Mouse (Mus musculus) layer of hippocampus, postnatal 25 days (tissue): ENCODE data around the gene Nepn. TPM values are rescaled to one million over a fixed set of nuclear protein-coding genes. Genes with fewer than 3 reads are reported as not detected.

ENCODE experiments used
- DNase-seq, 2 experiments: peaks; one replicate each; pipeline ENCODE4 v3.0.0; 2022; ENCODE audit warnings: mixed read lengths in 2 of 2, low spot score in 1 of 2; ENCODE audit errors: extremely low spot score in 1 of 2
- total RNA-seq, 2 experiments: library from RNA; stranded (reverse); gene quantifications; 2 replicates each; pipeline ENCODE4 v1.2.3; 2021

The Nepn gene
- total RNA-seq, 2 experiments from 2014 or later = not detected

DNA sequence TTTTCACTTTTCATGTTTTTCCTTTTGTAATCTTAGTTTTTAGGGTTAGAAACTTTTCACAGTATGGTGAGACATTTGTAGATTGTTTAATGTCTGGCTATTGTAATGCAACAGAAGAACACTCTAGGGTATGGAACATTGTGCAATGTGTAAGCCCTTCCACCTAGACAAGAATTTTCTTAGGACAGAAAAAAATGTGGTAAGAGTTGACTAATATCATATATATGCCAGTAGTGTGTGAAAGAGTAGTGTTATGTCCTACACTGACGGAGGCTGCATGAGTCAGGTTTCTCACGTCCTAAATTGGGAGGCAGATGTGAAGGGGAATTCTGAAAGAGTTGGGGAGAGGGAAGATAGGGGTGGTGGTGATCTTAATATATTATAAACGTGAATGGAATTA lies 10.9 kb downstream of the Nepn start:
- no peak for DNase-seq

DNA sequence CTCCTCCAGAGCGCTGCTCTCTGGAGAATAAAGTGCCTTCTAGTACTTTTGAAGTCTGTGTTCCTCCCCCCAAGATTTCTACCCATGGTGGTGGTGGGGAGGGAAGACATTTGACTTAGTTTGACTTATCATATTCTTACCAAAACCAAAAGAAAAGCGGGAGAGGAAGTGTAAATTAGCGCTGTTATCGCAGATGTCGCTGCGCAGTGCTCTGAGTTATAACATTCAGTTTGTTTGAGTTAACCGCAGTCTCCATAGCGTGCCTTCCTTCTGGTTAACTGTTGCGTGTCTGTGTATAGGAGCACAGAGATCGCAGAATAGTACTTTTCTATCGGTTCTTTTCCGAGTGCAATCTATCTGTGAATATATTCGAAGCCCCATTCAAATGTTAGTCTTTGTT lies 16.4 kb downstream of the Nepn start:
- no peak for DNase-seq

DNA sequence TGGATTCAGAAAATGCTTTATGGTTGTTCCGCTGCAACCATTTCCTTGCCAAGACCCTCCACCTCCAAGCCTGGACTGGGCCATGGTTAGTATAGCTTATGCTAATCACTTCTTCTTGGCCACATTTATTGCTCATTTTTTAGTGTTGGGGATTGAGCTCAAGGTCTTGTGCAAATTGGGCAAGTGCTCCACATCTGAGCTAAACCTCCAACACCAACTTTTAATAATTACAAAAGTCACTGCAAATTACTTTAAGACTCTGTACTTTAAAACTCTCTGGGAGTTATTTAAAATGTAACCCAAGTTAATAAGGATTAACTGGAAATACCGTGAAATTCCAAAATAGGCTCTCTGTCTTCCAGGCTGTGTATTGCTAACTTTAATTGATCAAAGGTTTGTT lies 18.8 kb downstream of the Nepn start:
- DNase-seq = no peak

DNA sequence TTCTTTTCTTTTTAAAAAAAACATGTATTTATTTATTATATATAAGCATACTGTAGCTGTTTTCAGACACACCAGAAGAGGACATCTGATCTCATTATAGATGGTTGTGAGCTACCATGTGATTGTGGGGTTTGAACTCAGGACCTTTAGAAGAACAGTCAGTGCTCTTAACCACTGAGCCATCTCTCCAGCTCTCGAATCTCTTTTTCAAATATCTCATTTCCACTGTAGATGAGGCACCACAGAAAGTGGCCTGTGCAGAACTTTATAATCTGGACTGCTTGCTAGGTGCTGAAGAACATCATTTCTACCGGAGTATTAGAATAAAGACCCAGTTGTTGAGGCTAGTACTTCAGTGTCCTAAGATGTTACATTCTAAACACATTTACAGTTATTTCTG lies 26.2 kb downstream of the Nepn start:
- no peak for DNase-seq

DNA sequence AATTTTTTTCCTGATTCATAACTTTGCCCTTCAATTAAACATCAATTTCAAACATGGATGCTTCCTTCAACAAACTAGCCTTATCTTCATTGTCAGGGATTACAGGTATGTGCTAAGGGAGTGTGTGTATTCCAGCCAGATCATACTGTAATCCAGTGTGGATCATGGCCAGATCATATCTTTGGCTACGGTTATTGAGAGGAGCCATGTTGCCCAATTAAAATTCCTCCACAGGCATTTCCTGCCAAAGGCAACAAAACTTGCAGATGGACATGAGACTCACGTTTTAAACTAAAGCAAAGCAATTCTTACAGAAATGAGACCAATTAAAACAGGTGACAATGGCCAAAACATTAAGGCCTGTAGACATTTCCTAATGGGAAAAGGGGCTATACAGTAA lies 27.7 kb downstream of the Nepn start:
- DNase-seq = no peak

DNA sequence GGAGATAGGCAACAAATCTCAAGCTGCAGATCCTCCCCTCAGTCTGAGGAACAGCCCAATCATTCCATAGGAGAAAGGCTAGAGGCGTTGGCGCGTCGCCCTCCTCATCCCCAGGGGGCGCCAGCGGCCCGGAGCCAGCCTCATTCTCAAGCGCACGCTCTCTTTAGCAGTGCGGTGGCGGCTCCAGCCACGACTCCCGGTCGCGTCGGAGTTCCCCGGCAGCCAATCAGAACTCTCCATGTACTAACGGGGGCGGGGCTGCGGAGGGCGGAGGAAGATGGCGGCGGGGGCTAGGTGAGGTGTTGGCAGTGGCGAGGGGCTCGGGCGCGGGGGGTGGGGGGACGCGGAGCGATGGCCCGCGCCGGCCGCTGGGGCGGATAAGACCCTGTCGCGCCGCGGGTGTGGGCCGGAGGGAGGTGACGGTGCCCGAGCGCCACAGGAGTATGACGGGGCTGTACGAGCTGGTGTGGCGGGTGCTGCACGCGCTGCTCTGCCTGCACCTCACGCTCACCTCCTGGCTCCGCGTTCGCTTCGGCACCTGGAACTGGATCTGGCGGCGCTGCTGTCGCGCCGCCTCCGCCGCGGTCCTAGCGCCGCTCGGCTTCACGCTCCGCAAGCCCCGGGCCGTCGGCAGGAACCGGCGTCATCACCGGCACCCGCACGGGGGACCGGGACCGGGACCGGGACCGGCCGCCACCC lies 28.7 kb downstream of the Nepn start, which contains the start of gene Nus1:
Gene Nus1 (plus strand): TSS at position 249 of the 699 bp plus-strand sequence.
- peak; percentile 95 to 96 for DNase-seq

DNA sequence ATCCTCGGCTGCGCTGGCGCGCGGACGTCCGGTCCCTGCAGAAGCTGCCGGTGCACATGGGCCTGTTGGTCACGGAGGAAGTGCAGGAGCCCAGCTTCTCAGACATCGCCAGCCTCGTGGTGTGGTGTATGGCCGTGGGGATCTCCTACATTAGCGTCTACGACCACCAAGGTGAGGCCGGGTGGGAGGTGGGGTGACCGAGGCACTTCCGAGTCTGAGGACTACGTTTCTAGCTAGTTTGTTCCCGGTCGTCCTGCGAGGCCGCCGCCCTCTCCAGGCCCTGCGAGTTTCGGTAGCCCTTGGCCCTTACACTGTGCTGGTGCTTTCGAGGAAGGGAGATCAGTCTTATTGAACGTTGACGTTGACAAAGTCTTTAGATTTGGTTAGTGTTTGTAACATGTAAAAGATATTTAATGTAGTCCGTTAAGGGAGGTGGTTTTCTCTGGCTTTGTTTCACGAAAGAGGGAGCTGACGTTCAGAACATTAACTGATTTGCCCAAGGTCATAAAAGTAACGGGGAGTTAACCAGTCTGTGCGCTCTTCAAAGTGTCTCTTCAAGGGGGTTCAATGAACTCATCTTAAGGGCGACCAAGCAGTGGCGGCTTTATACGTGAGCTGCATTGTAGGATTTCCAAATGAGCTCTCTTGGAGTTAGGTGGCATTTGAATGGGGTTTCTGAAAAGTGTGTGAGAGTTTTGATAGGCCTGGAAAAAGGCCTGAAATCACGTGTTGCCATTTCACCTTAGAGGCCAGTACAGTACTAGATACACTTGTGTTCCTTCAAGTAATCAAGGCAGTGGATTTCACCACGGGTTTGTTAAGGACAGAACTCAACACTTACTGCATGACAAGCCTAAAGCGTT lies 29.5 kb downstream of the Nepn start:
- no peak for DNase-seq

DNA sequence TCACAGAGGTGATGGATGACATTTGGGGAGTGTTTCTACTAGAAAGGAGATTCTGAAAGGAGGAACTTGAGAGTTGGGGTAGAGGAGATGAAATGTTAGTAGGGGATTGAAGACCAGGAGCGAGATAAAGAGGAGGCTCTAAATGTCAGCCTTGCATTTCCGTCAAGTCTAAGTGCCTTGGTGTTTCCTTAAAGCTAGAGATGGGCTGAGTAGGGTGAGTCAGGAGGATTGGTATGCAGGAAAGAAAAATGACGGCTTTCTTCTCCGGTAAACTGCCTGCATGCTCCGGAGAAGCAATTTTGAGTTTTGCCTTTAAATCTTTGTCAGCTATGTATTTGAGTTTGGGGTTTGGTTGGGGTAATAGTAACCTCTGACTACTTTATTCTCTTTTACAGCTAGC lies 30.2 kb downstream of the Nepn start:
- DNase-seq = no peak

DNA sequence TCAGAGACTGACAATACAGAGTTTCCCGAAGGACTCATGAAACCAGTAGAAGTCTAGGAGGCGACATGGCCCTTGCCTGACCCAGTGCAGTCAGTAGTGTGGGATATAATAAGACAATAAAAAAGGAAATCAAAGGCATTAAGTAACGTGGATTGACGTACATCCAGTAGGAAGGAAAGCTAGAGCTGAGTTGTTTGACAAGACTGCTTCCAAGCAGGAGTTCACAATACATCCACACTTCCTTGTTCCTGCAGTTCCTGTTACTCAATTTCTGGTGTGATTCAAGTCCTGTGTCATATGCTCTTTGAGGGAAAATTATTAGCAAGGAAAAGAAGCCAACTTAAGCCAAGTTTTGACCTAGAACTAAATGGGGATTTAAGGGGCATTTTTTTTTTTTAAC lies 30.6 kb downstream of the Nepn start:
- no peak for DNase-seq

DNA sequence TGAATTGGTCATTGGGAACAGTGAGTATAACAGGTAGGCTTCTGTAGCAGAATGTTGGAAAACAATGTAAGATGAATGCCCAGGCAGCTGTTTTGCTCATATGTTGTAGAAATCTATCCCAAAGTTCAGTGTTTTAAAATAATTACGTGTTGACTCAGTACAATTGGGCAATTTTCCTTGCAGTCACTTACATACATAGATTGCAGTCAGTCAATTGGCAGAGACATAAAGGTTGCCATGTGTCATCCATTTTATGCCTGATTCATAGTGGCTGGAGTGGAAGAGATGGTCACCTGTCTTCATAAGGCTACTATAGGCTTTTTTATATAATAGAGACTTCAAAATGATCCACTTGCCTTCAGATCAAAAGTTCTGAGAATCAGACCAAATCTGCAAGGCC lies 31.8 kb downstream of the Nepn start:
- DNase-seq = no peak

DNA sequence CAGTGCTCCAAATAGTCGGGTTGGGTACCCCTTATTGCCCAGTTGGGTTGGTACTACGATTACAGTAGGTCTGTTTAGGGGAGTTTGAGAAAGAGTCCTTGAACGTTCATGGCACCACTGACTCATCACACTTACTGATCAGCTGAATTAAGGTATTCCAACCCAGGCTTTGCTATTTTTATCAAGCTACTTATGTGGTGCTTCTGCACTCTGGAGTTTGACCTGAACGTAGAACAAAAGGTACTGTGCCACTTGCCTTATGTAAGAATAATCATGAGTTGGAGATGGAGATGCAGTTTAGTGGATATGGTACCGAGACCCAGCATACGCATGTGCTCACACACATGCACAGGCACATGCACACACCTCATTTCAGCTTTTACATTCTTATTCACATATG lies 32.9 kb downstream of the Nepn start:
- no peak for DNase-seq

DNA sequence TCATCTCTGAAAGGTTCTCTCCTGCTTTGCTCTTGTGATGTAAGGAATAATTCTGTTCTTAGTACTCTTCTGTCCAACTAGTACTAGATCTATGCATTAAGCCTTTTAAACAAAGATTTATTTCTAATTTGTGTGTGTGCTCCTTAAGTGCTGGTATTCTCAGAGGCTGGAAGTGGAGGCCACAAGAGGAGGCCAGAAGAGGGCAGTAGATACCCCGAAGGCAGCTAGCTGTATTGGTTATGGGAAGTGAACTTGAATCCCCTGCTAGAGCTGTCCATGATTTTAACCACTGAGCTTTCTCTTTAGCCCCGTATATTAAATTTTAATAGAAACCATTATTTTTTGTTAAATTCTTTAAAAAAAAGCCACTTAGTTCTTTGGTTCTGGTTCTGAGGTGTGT lies 34.3 kb downstream of the Nepn start:
- peak in 1 of 2 experiments; percentile 20 for DNase-seq

DNA sequence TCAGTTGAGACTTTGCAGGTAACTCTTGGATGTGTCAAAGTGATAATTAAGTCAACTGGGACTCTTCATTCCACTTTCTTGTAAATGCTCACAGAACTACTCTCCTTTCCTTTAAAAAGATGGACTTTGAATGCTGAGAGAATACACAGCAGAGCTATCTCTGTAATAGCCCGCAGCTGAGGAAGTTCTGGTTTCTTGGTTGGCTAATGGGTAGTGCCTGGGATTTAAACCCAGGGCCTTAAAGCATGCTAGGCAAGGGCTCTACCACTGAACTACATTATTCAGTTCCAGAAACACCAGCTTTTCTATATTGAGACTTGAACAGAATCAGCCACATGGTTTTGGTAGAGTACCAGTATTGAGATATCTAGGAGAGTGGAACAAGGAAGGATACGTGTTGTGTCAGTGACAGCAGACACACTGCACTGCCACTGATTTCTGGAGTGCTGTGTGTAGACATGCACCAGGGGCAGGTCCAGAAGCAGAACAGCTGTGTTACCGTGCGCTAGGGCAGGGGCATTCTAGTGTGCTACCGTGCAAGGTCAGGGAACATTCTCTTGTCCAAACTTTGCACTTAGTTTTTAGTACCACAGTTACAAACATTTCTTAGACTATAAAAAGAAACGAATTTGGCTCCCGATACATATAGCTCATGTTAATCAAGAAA lies 37.7 kb downstream of the Nepn start:
- DNase-seq = no peak

DNA sequence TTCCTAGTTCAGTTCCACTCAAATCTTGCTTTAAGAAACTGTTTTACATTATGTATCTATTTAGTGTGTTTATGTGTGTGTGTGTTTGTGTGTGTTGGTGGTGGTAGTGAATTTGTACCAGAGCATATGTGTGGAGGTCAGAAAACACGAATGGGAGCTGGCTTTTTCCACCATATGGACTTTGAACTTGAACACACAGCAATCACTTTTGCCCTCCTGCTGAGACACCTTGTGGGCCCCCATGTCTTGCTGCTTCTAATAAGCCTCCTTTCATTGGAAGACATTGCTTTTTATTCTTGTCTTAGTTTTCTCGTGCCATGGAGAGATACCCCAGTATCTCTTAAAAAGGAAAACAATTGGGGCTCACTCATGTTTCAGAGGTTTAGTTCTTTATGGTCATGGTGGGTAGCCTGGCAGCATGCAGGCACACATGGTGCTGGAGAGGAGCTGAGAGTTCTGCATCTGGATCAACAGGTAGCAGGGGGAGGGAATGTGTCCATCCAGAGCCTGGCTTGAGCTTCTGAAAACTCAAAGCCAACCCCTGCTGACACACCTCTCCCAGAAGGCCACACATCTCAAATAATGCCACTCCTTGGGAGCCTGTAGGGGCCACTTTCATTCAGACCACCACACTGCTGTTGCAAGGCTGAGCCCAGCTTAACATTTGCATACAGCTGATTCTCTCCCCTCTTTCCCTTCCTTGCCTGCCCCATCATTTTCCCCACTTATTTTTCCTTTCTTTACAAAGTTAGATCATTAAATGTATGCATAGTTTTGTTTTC lies 39.1 kb downstream of the Nepn start:
- no peak for DNase-seq

DNA sequence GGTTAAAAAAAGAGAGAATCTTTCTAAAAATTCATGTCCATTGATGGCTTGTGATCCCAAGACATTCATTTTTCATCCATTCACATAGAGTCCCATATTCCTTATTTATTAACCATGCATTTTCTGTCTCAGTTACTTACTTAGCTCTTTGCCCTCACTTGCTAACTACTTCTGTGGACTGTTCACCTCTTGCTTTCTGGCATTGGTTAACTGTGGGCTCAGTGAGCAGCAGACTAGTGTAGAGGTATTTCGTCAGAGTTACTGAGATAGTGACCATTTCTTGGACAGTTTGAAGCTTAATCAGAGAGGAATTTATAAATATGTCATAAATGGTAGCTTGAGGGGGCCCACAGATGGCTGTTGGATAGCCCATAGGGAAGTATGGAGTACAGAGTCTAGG lies 42.2 kb downstream of the Nepn start:
- DNase-seq = no peak

DNA sequence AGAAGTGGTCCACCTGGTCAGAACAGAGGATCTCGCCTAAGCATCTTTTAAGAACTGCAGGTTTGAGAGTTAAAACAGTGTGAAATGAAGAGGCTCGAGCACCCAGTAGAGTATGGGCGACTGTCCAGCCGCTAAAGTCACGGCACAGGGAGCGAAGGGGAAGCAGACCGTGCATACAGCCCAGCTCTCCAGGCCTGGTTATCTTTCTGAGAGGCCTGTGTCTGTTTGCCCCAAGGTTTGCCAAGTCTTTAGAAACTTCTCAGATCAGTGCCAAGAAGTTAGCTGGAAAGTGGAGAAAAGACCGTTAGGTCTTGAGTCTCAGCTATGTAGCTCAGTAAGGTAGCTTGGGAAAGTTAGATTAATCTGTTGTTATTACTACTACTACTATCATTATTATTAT lies 46.1 kb downstream of the Nepn start:
- no peak for DNase-seq

Other genes starting within 250 kb of the Nepn start
- not detected for gene Ros1, start 193.7 kb upstream of the Nepn start, total RNA-seq
- gene Dcbld1, start 155.4 kb upstream of the Nepn start, total RNA-seq = 1 to 10 TPM; 6.2 to 7.9 TPM
- not detected for gene Gm26741, start 30.2 kb upstream of the Nepn start, total RNA-seq
- 10 to 100 TPM; 42.6 to 43.3 TPM for gene Gopc, start 6.8 kb upstream of the Nepn start, total RNA-seq
- gene Nus1, start 28.6 kb downstream of the Nepn start, total RNA-seq = 10 to 100 TPM; 59.8 to 61.3 TPM